Mouse (Mus musculus) MEL-GATA-1-ER (cell line): ENCODE results near the gene Cdc42bpa.

ENCODE experiments used
- DNase-seq: peaks from one replicate; pipeline ENCODE4 v3.0.0-alpha.2; 2012; ENCODE audit warnings: low read depth; ENCODE audit errors: extremely low read depth

The Cdc42bpa gene

GRCm38 (mm10) chr1:180188951-180189350, 228.7 kb downstream of the Cdc42bpa start:
- no peak for DNase-seq

GRCm38 (mm10) chr1:180191112-180191511, 230.8 kb downstream of the Cdc42bpa start:
- DNase-seq, result no peak

GRCm38 (mm10) chr1:180191651-180192220, 231.5 kb downstream of the Cdc42bpa start:
- no peak for DNase-seq

GRCm38 (mm10) chr1:180192866-180193265, 232.6 kb downstream of the Cdc42bpa start:
- DNase-seq, result no peak

GRCm38 (mm10) chr1:180193391-180193935, 233.2 kb downstream of the Cdc42bpa start:
- no peak for DNase-seq

GRCm38 (mm10) chr1:180194048-180194447, 233.8 kb downstream of the Cdc42bpa start:
- no peak for DNase-seq

GRCm38 (mm10) chr1:180194781-180195471, 234.7 kb downstream of the Cdc42bpa start:
- peak; percentile 48 for DNase-seq

- DNase-seq, result peak; percentile 98
Observed at GRCm38 (mm10) chr1:180195703-180196381, 235.6 kb downstream of the Cdc42bpa start.

- DNase-seq, result no peak
Observed at GRCm38 (mm10) chr1:180196508-180196907, 236.2 kb downstream of the Cdc42bpa start.

GRCm38 (mm10) chr1:180197956-180198355, 237.7 kb downstream of the Cdc42bpa start:
- DNase-seq, result no peak

- DNase-seq, result no peak
Observed at GRCm38 (mm10) chr1:180198959-180199714, 238.9 kb downstream of the Cdc42bpa start, which contains the start of gene Coq8a. TSS of gene Coq8a (minus strand) at chr1:180199602.

- no peak for DNase-seq
Observed at GRCm38 (mm10) chr1:180199715-180200050, 239.4 kb downstream of the Cdc42bpa start.

GRCm38 (mm10) chr1:180200722-180201121, 240.4 kb downstream of the Cdc42bpa start:
- DNase-seq, result no peak

GRCm38 (mm10) chr1:180208370-180208769, 248.1 kb downstream of the Cdc42bpa start:
- no peak for DNase-seq

GRCm38 (mm10) chr1:180210031-180210432, 249.8 kb downstream of the Cdc42bpa start:
- no peak for DNase-seq

- no peak for DNase-seq
Observed at GRCm38 (mm10) chr1:180210781-180211271, 250.6 kb downstream of the Cdc42bpa start.

GRCm38 (mm10) chr1:180212911-180213310, 252.6 kb downstream of the Cdc42bpa start:
- DNase-seq, result no peak

GRCm38 (mm10) chr1:180215044-180215443, 254.8 kb downstream of the Cdc42bpa start:
- DNase-seq, result peak; percentile 43
